Mouse (Mus musculus) testis, adult 10 weeks (tissue): ENCODE results near the gene Sirpa. TPM values are rescaled to one million over a fixed set of nuclear protein-coding genes. Genes with fewer than 3 reads are reported as not detected.

Experiments used
- polyA plus RNA-seq: library from polyadenylated mRNA; stranded (reverse); fragments of 350-450 nt; fragmentation: Illumina TruSeq; extraction: RNeasy Lipid Tissue Mini Kit (QIAGEN cat#74804); gene quantifications from one replicate; pipeline ENCODE4 v1.2.3, GENCODE M21; 2014; ENCODE audit warnings: low read depth, low replicate concordance

Sirpa gene
- polyA plus RNA-seq = 1.3 TPM

DNA sequence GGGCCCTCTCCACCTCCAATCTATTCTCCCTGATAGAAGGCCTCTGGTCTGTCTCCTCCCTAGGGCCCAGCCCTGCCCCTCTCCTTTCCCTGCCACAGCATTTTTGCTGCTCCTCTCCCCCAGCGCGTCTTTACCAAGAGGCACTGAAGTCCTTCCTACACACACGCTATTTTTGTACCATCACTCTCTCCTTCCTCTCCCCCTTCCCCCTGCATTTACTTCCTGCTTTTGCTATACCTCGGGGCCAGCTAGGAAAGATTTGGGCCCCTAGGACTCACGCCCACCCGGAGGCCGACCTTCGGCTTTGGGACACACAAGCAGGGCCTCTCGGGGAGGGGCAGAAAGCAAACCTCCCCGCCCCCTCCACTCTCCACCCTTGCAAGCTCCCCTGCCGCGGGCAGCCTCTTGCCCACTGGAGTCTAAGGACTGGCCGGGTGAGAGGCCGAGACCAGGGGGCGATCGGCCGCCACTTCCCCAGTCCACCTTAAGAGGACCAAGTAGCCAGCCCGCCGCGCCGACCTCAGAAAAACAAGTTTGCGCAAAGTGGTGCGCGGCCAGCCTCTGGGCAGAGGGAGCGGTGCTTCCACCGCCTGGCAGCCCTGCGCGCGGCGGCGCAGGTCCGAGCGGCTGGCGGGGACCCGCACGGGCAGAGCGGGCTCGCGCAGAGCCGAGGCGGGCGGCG, at the start of gene Sirpa:
TSS of gene Sirpa (plus strand) at position 377 of the 682 bp plus-strand sequence.

Other genes starting within 250 kb of the Sirpa start
- 0.94 TPM for gene Il1b, start 221.7 kb upstream of the Sirpa start, polyA plus RNA-seq
- not detected for gene F830045P16Rik, start 56.2 kb upstream of the Sirpa start, polyA plus RNA-seq
- gene Pdyn, start 107.0 kb downstream of the Sirpa start, polyA plus RNA-seq = not detected
- gene Stk35, start 207.7 kb downstream of the Sirpa start, polyA plus RNA-seq = 46.7 TPM